Mouse (Mus musculus) monocyte, adult 5-6 weeks (primary cell): ENCODE results near the gene Gm20441. TPM values are rescaled to one million over a fixed set of nuclear protein-coding genes. Genes with fewer than 3 reads are reported as not detected.
"Not testable (repeated sequence)": the region's sequence is repeated elsewhere in the genome, so short reads cannot be mapped to it uniquely, and the experiment has no call there.

ENCODE experiments used
- ATAC-seq: fragments of 153-309, 156-312 bp; replicated peaks from 2 replicates; pipeline ENCODE4 v1.8.0; 2017; ENCODE audit warnings: mild to moderate bottlenecking; ENCODE audit not compliant: low TSS enrichment, insufficient number of reproducible peaks, severe bottlenecking, poor library complexity, low FRiP score
- total RNA-seq: library from RNA; stranded (forward); fragments of 200-1000, 200-491, 200-594 nt; gene quantifications from 3 replicates; pipeline ENCODE4 v1.2.3, GENCODE M21; 2017

Gm20441 gene
- total RNA-seq, 1 experiment from 2014 or later: not detected

- ATAC-seq: no peak
These were observed 8.5 kb upstream of the Gm20441 start for GRCm38 (mm10) chr10:75789081-75789735.

GRCm38 (mm10) chr10:75788277-75788676 is 7.5 kb upstream of the Gm20441 start:
- ATAC-seq: no peak

GRCm38 (mm10) chr10:75785442-75785841 is 4.7 kb upstream of the Gm20441 start:
- ATAC-seq: no peak

- no peak for ATAC-seq
These were observed 1.3 kb downstream of the Gm20441 start for GRCm38 (mm10) chr10:75779206-75780174.

- ATAC-seq: no peak
These were observed 2.9 kb downstream of the Gm20441 start for GRCm38 (mm10) chr10:75777885-75778284.

- ATAC-seq: no peak
These were observed 4.2 kb downstream of the Gm20441 start for GRCm38 (mm10) chr10:75776562-75776961.

GRCm38 (mm10) chr10:75774587-75774986 is 6.2 kb downstream of the Gm20441 start:
- no peak for ATAC-seq

GRCm38 (mm10) chr10:75774102-75774501 is 6.7 kb downstream of the Gm20441 start:
- no peak for ATAC-seq

- peak; percentile 97 for ATAC-seq
These were observed 7.7 kb downstream of the Gm20441 start, which contains the start of gene Ddt for GRCm38 (mm10) chr10:75772795-75773664. Gene Ddt, minus strand, starts transcription at chr10:75773414.

GRCm38 (mm10) chr10:75767756-75768155 is 13.0 kb downstream of the Gm20441 start:
- ATAC-seq: not testable (repeated sequence)

GRCm38 (mm10) chr10:75766856-75767255 is 13.9 kb downstream of the Gm20441 start:
- no peak for ATAC-seq

GRCm38 (mm10) chr10:75764519-75765473 is 16.0 kb downstream of the Gm20441 start:
- peak; percentile 42 for ATAC-seq

GRCm38 (mm10) chr10:75763682-75764518 is 16.9 kb downstream of the Gm20441 start, which contains the start of gene Cabin1:
Gene Cabin1, minus strand, starts transcription at chr10:75764341.
- peak; percentile 99 for ATAC-seq

- no peak for ATAC-seq
These were observed 18.3 kb downstream of the Gm20441 start for GRCm38 (mm10) chr10:75762413-75762812.

- no peak for ATAC-seq
These were observed 20.4 kb downstream of the Gm20441 start for GRCm38 (mm10) chr10:75760311-75760710.

- ATAC-seq: no peak
These were observed 24.0 kb downstream of the Gm20441 start for GRCm38 (mm10) chr10:75756719-75757118.

- peak; percentile 57 for ATAC-seq
These were observed 36.7 kb downstream of the Gm20441 start for GRCm38 (mm10) chr10:75744017-75744416.
